Mouse (Mus musculus): Measurements from ENCODE around the gene Gm2115. TPM values are rescaled to one million over a fixed set of nuclear protein-coding genes. Genes with fewer than 3 reads are reported as not detected.

The Gm2115 gene
- total and polyA plus RNA-seq, 3 experiments, result under 0.01 to 0.14 TPM; not detected in 1

DNA sequence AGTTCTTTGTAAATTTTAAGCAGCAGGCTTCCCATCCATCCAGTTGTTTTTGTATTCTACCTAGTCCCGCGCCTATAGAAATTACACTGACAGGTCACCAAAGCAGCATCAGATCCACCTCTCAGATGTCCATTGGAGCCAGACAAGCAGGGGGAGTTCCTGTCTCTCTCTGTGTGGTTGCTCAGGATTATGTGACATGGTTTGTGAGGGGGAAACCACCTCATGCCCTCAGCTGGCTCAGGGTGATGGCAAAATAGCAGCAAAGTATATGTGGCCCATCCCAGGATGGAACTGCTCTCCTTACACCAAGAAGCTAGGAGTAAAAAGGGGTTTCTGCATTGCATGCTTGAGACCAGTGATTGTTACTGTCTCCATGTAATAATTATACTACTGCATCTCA lies 42.3 kb upstream of the Gm2115 start:
- Histone ChIP-seq H3K27ac (ENCODE audit: insufficient read depth, low read depth) (no peak overlapping the region), H3K36me3 (replicated peaks in 1 of 2; ENCODE audit: control insufficient read depth in 1 of 2, insufficient read depth in 1 of 2, low read length in 1 of 2) (no peaks in the 10 kb centered on the region), H3K4me2 (ENCODE audit: insufficient read depth, low read depth, poor library complexity, severe bottlenecking) (no peak overlapping the region), H3K9me3 (replicated peaks; ENCODE audit: low read length) (no peaks in the 10 kb centered on the region), H3K4me1 (ENCODE audit: control insufficient read depth in 1 of 2, insufficient read depth in 2 of 2) (peaks cover 0 to 21% of the 10 kb centered on the region in 2 experiments; a peak in 2 of 4 replicates), H3K27me3 (replicated peaks) (no peaks in the 10 kb centered on the region), H3K9ac (ENCODE audit: insufficient read depth, low read depth) (no peak overlapping the region), H3K4me3 (replicated peaks in 1 of 3; ENCODE audit: low read depth in 2 of 3, low read length in 2 of 3, poor library complexity in 1 of 3) (no peak overlapping the region), H3K79me2 (replicated peaks; ENCODE audit: control insufficient read depth, extremely low read depth, insufficient read depth, poor library complexity, severe bottlenecking) (no peaks in the 10 kb centered on the region)
- in situ Hi-C loops (cut with MboI; ENCODE audit: low pct_ligation_motif_present, low pct_unique_long_range_greater_than_20kb, low sequenced_read_pairs), result no loop called here
- DNase-seq (ENCODE audit: extremely low read depth), result no peak
- no peak for TF ChIP-seq CHD1 (IDR thresholded peaks at IDR 0.05; ENCODE audit: low read depth, low read length)
- no peak for TF ChIP-seq HCFC1 (IDR thresholded peaks at IDR 0.05; ENCODE audit: low read depth, low read length)
- TF ChIP-seq ZMIZ1 (IDR thresholded peaks at IDR 0.05; ENCODE audit: low read depth, low read length), result no peak
- no peak for TF ChIP-seq EP300 (IDR thresholded peaks at IDR 0.05; ENCODE audit: low read length)
- no peak for TF ChIP-seq ELF1 (IDR thresholded peaks at IDR 0.05; ENCODE audit: low read depth, low read length)
- no peak for TF ChIP-seq CHD2 (IDR thresholded peaks at IDR 0.05; ENCODE audit: low read length)
- no peak for TF ChIP-seq RCOR1 (conservative IDR thresholded peaks at IDR 0.05; ENCODE audit: low read depth, low read length)
- no peak for TF ChIP-seq POLR2A (IDR thresholded peaks at IDR 0.05; ENCODE audit: low read depth, low read length)
- no peak for TF ChIP-seq MAFK (IDR thresholded peaks at IDR 0.05; ENCODE audit: insufficient replicate concordance, low read length)
- no peak for TF ChIP-seq MAX (IDR thresholded peaks at IDR 0.05; ENCODE audit: low read length)
- TF ChIP-seq BHLHE40 (IDR thresholded peaks at IDR 0.05; ENCODE audit: low read depth, low read length), result no peak
- no peak for TF ChIP-seq TBP (conservative IDR thresholded peaks at IDR 0.05; ENCODE audit: low read depth, low read length)
- no peak for TF ChIP-seq TCF12 (IDR thresholded peaks at IDR 0.05; ENCODE audit: low read depth, low read length)
- no peak for TF ChIP-seq ZKSCAN1 (IDR thresholded peaks at IDR 0.05; ENCODE audit: borderline replicate concordance, low read depth, low read length)
- no peak for TF ChIP-seq MEF2A (IDR thresholded peaks at IDR 0.05; ENCODE audit: borderline replicate concordance, low read depth, low read length)
- TF ChIP-seq POLR2AphosphoS2 (IDR thresholded peaks at IDR 0.05; ENCODE audit: low read depth, low read length), result no peak
- TF ChIP-seq MYC (IDR thresholded peaks at IDR 0.05; ENCODE audit: low read depth, low read length), result no peak
- no peak for TF ChIP-seq KAT2A (IDR thresholded peaks at IDR 0.05; ENCODE audit: insufficient replicate concordance, low read length)
- TF ChIP-seq UBTF (IDR thresholded peaks at IDR 0.05; ENCODE audit: low read depth, low read length), result no peak
- TF ChIP-seq NELFE (IDR thresholded peaks at IDR 0.05; ENCODE audit: low read depth, low read length), result no peak
- dilution Hi-C loops (cut with MboI; ENCODE audit: extremely low pct_ligation_motif_present, extremely low pct_unique_long_range_greater_than_20kb, low sequenced_read_pairs), result no loop called here

DNA sequence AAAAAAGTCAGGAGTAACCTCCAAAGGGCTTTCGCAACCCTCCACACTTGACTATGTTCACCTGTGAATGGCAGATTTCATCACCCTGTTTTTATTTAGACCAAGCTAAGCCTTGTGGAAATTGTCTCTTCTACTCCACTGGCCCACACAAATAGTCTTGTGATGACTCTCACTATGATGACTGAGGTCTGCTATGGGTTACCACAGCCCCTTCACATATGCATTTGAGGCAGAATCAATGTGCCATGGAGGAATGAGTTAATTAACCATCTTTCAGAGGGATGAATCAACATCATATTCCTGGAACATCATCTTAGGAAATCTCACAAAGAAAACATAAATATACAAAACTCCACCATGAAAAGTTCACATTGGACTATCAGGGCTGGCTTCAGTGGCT lies 25.6 kb upstream of the Gm2115 start:
- no peaks in the 10 kb centered on the region for H3K27me3 ChIP-seq (replicated peaks)
- H3K4me3 ChIP-seq (replicated peaks in 1 of 3; ENCODE audit: low read depth in 2 of 3, low read length in 2 of 3, poor library complexity in 1 of 3), result no peak overlapping the region
- no peak for TF ChIP-seq POLR2A (IDR thresholded peaks at IDR 0.05; ENCODE audit: low read depth, low read length)
- no peak for TF ChIP-seq MYC (IDR thresholded peaks at IDR 0.05; ENCODE audit: low read depth, low read length)
- TF ChIP-seq ETS1 (conservative IDR thresholded peaks at IDR 0.05; ENCODE audit: low read depth, low read length), result no peak
- no peak for TF ChIP-seq MXI1 (IDR thresholded peaks at IDR 0.05; ENCODE audit: low read depth, low read length)
- H3K36me3 ChIP-seq (replicated peaks in 1 of 2; ENCODE audit: control insufficient read depth in 1 of 2, insufficient read depth in 1 of 2, low read length in 1 of 2), result no peaks in the 10 kb centered on the region
- in situ Hi-C loops (cut with MboI; ENCODE audit: low pct_ligation_motif_present, low pct_unique_long_range_greater_than_20kb, low sequenced_read_pairs) (no loop called here), dilution Hi-C loops (cut with MboI; ENCODE audit: extremely low pct_ligation_motif_present, extremely low pct_unique_long_range_greater_than_20kb, low sequenced_read_pairs) (no loop called here)
- DNase-seq (ENCODE audit: extremely low read depth), result no peak
- H3K4me1 ChIP-seq (ENCODE audit: control insufficient read depth in 1 of 2, insufficient read depth in 2 of 2), result no peaks in the 10 kb centered on the region
- no peaks in the 10 kb centered on the region for H3K79me2 ChIP-seq (replicated peaks; ENCODE audit: control insufficient read depth, extremely low read depth, insufficient read depth, poor library complexity, severe bottlenecking)
- no peak overlapping the region for H3K27ac ChIP-seq (ENCODE audit: insufficient read depth, low read depth)
- H3K4me2 ChIP-seq (ENCODE audit: insufficient read depth, low read depth, poor library complexity, severe bottlenecking), result no peak overlapping the region
- H3K9ac ChIP-seq (ENCODE audit: insufficient read depth, low read depth), result no peak overlapping the region
- no peaks in the 10 kb centered on the region for H3K9me3 ChIP-seq (replicated peaks; ENCODE audit: low read length)

Data from CH12.LX (cell line).